Mouse (Mus musculus) cortical plate, adult 2 months (tissue): ENCODE data around the gene Gsta2. TPM values are rescaled to one million over a fixed set of nuclear protein-coding genes. Genes with fewer than 3 reads are reported as not detected.
"Not testable (repeated sequence)": the region's sequence is repeated elsewhere in the genome, so short reads cannot be mapped to it uniquely, and the experiment has no call there.

ENCODE experiments used
- H3K27ac ChIP-seq: fragments of 200-500 bp; 2 replicates; pipeline ENCODE4 v1.5.1; 2012; ENCODE audit warnings: low read length, control low read depth, inconsistent platforms; ENCODE audit not compliant: insufficient read depth
- H3K4me1 ChIP-seq: fragments of 200-500 bp; 2 replicates; pipeline ENCODE4 v1.6.1; 2011; ENCODE audit warnings: low read length; ENCODE audit not compliant: control insufficient read depth, insufficient read depth
- H3K4me3 ChIP-seq: fragments of 200-500 bp; 2 replicates; pipeline ENCODE4 v1.5.1; 2011; ENCODE audit warnings: mild to moderate bottlenecking, low read length, control low read depth; ENCODE audit not compliant: insufficient read depth
- CTCF ChIP-seq: fragments of 200-500 bp; IDR thresholded peaks from 2 replicates; pipeline ENCODE4 v1.5.1; 2011; ENCODE audit warnings: mild to moderate bottlenecking, control low read depth, low read length; ENCODE audit not compliant: insufficient read depth; ENCODE audit errors: extremely low read depth
- POLR2A ChIP-seq: fragments of 200-500 bp; IDR thresholded peaks from 2 replicates; pipeline ENCODE4 v1.6.1; 2011; ENCODE audit warnings: mild to moderate bottlenecking, low read length, control low read depth; ENCODE audit not compliant: insufficient read depth; ENCODE audit errors: extremely low read depth
- polyA plus RNA-seq: library from polyadenylated mRNA; depleted of rRNA; stranded (reverse); fragments of >200 nt; gene quantifications from 2 replicates; pipeline ENCODE4 v1.2.3, GENCODE M21; 2012

Gene Gsta2
- polyA plus RNA-seq, 1 experiment: 0.44 TPM

DNA sequence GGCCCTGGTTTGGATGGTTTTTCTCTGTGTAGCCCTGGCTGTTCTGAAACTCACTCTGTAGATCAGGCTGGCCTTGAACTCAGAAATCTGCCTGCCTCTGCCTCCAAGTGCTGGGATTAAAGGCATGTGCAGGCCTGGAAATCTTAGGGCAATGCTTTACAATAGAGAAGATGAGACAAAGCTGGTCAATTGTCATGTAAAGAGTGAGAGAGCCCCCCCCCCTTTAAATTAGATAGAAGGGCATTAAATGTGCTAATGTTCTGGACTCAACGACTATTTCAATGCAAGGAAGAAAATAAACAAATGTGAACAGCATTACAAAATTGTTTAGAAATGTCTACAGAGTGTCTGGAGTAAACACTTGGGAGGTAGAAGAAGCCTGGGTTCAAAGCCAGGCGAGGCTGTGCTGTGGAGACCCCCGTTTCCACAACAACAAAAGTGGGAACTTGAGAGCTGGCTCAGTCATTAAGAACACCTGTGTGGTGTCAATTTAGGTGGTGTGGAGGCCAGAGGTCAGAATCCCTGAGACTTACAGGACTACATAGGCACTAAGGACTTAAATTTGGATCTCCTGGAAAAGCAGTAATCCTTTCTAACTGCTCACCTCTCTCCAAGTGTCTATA lies 13.2 kb upstream of the Gsta2 start:
- TF ChIP-seq POLR2A: no peak
- TF ChIP-seq CTCF: no peak
- H3K4me3 ChIP-seq: no peak overlapping the region
- no peak overlapping the region for H3K27ac ChIP-seq
- no peaks in the 10 kb centered on the region for H3K4me1 ChIP-seq

DNA sequence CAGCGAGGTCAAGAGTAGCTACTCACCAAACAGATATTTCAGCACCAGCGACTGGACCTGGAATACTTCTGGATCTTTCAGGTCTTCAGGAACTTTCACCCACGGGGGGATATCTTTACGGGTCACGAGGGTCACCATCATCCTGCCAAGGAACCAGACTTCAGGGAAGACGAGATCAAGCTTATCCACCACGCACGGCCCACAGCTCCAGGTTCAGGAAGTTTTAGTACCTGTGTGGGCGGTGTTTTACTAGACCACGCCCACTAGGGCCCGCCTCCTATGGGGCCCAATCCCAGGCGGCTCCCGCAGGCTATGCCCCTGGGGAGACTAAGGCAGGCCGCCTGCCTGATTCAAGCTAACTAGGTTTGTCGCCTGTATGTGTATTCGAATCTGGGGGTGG lies 12.4 kb upstream of the Gsta2 start, which contains the start of gene Dppa5a:
Gene Dppa5a (minus strand): TSS at position 219 of the 400 bp plus-strand sequence.
- not testable (repeated sequence) for H3K27ac ChIP-seq

DNA sequence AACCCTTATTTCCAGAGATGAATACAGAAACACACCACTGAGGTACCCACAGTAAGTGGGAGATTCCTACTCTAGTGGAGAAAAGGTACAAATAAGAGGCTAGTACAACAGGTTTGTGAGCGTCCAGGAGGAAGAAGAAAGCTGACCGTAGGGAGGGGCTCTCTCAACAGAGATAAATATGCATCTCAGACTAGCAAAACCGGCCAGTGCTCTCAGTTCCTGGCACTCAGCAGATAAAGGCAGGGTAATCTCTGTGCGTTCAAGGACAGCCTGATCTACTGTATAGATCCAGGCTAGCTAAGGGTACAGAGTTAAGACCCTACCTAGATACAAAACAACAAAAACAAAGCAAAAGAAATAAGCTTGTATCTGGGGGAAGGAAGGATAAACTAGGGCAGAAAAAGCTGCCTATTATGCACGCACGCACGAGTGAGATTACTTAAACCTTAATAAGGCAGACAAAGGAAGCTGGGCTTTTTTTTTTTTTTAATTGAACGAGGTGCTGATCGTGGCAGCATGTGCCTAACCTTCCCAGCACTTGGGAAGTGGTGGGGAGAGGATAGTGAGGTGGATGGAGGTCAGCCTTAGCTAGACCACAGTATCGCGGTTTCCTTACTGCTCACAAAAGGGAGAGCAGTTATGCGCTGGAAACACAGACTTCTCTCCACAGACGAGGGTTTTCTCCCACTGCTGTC lies 10.4 kb upstream of the Gsta2 start:
- Histone ChIP-seq H3K4me1 (no peaks in the 10 kb centered on the region), H3K4me3 (no peak overlapping the region), H3K27ac (no peak overlapping the region)
- TF ChIP-seq POLR2A (no peak), CTCF (no peak)

More for the DNA sequence above, 12.4 kb upstream of the Gsta2 start, which contains the start of gene Dppa5a:
- not testable (repeated sequence) for H3K4me3 ChIP-seq, H3K4me1 ChIP-seq

DNA sequence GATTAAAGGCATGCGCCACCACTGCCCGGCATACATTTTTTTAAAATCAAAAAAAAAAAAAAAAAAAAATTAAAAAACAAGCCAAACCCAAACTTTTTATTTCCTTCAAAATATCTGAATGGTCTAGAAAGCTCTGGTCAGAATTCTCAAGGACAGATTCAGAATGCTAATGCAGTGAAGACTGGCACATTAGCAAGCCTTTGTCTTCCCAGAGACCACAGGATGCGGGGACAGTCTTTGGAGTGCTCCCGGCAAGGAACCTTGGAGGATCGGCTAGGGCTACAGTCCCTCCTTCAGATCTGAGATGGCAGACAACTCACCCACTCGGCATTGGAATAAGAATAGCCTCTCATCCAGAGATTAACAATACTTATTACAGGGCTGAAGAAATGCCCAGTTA lies 9.1 kb upstream of the Gsta2 start:
- Histone ChIP-seq H3K4me1 (no peaks in the 10 kb centered on the region), H3K27ac (no peak overlapping the region), H3K4me3 (no peak overlapping the region)
- TF ChIP-seq POLR2A: no peak
- TF ChIP-seq CTCF: no peak

DNA sequence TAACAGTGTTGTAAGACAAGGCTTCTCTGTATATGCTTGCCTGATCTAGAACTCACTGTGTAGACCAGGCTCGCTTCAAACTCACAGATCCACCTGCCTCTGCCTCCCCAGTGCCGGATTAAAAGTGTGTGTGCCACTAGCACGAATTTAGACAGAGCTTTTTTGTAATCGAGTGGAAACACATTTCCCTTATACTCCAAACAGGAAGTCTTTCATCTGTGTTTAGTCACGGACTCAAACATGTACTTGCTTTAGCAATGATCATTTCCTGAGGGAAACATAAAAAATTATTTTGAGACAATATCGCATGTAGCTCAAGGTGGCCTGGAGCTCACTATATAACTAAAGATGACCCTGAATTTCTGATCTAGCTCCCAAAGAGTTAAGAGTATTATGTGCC lies 7.8 kb upstream of the Gsta2 start:
- H3K27ac ChIP-seq: no peak overlapping the region
- H3K4me3 ChIP-seq: no peak overlapping the region
- no peaks in the 10 kb centered on the region for H3K4me1 ChIP-seq
- no peak for TF ChIP-seq CTCF
- TF ChIP-seq POLR2A: no peak

DNA sequence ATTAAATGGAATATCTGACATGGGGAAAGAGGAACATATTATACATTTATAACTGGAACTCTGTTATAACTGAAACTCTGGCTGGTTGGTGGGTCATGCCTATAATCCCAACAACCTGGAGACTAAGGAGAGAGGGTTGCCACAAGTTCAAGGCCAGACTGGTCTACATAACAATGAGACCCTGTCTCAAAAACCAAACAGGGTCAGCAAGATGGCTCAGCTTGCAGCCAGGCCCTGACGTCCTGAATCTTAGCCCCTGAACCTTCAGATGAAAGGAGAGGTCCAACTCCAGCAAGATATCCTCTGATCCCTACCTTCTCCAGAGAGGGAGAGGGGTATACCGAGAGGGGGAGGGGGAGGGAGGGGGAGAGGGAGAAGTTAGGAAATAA lies 4.9 kb upstream of the Gsta2 start:
- no peak overlapping the region for H3K4me3 ChIP-seq
- no peak overlapping the region for H3K27ac ChIP-seq
- TF ChIP-seq CTCF (no peak), POLR2A (no peak)
- no peaks in the 10 kb centered on the region for H3K4me1 ChIP-seq

DNA sequence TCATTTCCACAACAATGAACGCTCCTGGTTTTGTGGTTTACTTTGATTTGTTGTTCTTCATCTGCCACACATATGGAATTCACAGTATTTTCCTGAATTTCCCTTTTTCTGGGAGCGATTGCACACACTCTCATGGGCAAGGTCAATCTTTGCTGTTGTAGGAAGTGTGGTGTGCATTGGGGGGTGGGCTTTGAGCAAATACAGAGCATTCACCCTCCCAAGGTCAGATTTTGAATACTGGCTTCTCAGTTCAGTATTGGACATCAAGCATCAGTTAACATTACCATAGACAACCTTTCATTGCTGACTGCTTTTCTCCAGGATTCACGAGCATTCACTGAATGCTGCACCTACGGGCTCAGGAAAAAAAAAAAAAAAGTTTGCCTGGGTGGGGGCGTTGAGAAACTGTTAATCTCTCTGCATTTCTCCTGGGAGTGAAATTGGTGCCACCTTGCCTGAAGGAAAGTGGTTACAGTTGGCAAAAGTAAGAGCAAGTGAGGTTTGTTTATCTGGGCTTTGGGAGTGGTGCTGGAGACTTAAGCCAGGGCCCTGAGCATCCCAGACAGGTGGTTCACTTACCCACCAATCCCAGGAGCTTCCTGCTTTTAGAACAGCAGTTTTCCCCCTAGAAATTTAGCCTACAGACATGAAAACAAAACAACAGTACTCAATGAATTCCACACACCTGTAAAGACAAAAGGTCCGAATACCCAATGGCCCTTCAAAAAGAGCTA lies 4.3 kb upstream of the Gsta2 start:
- TF ChIP-seq POLR2A (no peak), CTCF (no peak)
- Histone ChIP-seq H3K4me1 (no peaks in the 10 kb centered on the region), H3K4me3 (no peak overlapping the region), H3K27ac (no peak overlapping the region)

DNA sequence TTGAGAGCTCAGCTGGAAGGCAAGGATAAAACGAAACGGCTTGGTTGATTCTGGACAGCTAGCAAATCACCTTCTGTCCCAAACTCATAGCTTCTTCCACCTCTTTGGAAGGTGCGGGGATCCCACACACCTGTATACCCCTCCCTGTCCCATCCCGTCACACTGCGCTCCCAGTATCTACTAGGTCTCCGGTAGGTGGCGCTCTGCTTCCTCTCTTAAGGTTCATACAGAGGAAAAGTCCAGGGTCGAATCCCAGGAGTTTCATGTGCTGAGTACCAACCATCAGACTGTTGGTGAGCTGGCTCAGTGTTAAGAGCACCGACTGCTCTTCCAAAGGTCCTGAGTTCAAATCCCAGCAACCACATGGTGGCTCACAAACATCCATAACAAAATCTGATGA lies 2.5 kb upstream of the Gsta2 start:
- TF ChIP-seq POLR2A (no peak), CTCF (peak; percentile 71)
- H3K4me1 ChIP-seq: no peaks in the 10 kb centered on the region
- H3K27ac ChIP-seq: no peak overlapping the region

DNA sequence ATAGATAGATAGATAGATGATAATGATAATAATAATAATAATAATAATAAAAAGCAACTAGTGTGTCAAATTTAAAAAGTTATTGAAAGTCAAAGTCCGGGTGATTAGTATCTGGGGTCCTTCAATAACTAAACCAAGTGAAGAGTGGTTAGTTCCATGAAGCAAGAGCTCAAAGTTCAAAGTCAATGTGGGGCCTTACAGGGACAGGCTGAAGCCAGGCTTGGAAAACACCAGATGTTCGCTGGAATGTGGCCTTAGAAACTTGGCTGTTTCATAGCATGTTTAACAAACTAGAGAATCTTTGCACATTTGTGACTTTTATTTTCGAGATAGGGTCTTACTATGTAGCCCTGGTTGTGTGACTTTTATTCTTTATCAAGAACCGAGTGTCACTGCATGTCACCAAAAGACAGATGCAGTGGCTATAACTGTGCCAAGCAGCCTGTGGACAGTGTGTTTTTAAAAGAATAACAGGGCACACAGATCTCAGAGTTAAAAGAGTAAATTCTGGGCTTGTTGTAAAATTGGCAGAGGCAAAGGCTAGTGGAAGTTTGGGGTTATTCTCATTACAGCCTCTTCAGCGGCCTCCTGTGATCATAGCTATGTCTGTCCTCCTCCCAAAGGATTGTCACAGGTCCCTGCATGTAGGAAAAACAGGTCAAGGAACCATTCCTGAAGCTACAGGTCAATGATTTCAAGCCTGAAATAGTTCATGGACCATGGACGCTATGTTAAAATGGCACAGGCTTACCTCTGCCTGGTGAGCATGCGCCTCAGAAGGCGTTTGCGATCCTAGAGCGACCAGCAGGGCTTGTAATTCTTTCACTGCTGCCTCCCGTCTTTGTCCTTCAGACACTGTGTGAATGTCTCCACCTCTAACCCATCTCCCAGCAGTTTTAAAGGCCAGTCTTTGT lies 666 bp downstream of the Gsta2 start:
- no peaks in the 10 kb centered on the region for H3K4me1 ChIP-seq
- TF ChIP-seq CTCF (no peak), POLR2A (no peak)
- no peak overlapping the region for H3K4me3 ChIP-seq
- H3K27ac ChIP-seq: no peak overlapping the region

More for the DNA sequence above, 2.5 kb upstream of the Gsta2 start:
- H3K4me3 ChIP-seq: no peak overlapping the region
